Mouse (Mus musculus) testis, adult 2 months (tissue): ENCODE data around the gene Vps4a.

Source experiments
- CTCF ChIP-seq: fragments of 200-500 bp; IDR thresholded peaks from 2 replicates; pipeline ENCODE4 v1.5.1; 2012; ENCODE audit warnings: low read depth, mild to moderate bottlenecking, inconsistent platforms, low read length, moderate library complexity; ENCODE audit not compliant: control insufficient read depth, insufficient read depth, insufficient replicate concordance
- POLR2A ChIP-seq: fragments of 200-500 bp; IDR thresholded peaks from 2 replicates; pipeline ENCODE4 v1.6.1; 2012; ENCODE audit warnings: low read depth, mild to moderate bottlenecking, inconsistent platforms, low read length, moderate library complexity; ENCODE audit not compliant: control insufficient read depth

DNA sequence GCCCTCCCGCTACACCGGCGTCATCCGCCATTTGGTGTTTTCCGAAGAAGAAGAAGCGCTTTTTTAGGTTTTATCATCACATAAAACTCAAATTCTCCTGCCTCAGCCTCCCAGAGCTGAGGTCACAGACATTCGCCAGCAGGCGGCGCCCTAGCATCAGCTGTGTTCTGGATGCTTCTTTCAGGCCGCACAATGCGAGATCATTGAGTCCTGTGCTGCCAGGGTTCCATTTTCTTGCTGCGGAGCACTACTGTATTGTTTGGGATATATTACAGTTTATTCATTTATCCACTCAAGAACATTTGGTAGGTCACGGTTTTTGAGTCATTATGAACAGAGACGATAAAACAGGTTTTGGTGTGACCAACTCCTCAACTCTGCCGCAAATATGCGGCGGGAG lies 54.3 kb downstream of the Vps4a start:
- peak; percentile 71 for TF ChIP-seq CTCF
- no peak for TF ChIP-seq POLR2A
